Mouse (Mus musculus) retina, postnatal 1 day (tissue): ENCODE measurements around the gene Frmd4b.
A peak's percentile ranks its signal among the peaks of the same experiment; 100 is the strongest.
"Not testable (repeated sequence)": the region's sequence is repeated elsewhere in the genome, so short reads cannot be mapped to it uniquely, and the experiment has no call there.

Experiments used
- DNase-seq: peaks from one replicate; pipeline ENCODE4 v3.0.0-alpha.2; 2012

Frmd4b gene

GRCm38 (mm10) chr6:97283676-97284075, 333.7 kb downstream of the Frmd4b start:
- no peak for DNase-seq

- DNase-seq = no peak
These were observed 338.5 kb downstream of the Frmd4b start for GRCm38 (mm10) chr6:97278878-97279277.

- DNase-seq = peak; percentile 81
These were observed 339.1 kb downstream of the Frmd4b start for GRCm38 (mm10) chr6:97278014-97278787.

- DNase-seq = peak; percentile 22
These were observed 340.3 kb downstream of the Frmd4b start for GRCm38 (mm10) chr6:97276890-97277497.

- peak; percentile 48 for DNase-seq
These were observed 341.0 kb downstream of the Frmd4b start for GRCm38 (mm10) chr6:97276366-97276765.

- DNase-seq = no peak
These were observed 341.6 kb downstream of the Frmd4b start for GRCm38 (mm10) chr6:97275760-97276159.

GRCm38 (mm10) chr6:97273777-97274176, 343.6 kb downstream of the Frmd4b start:
- DNase-seq = no peak

GRCm38 (mm10) chr6:97273058-97273710, 344.2 kb downstream of the Frmd4b start:
- peak; percentile 37 for DNase-seq

GRCm38 (mm10) chr6:97272349-97272748, 345.0 kb downstream of the Frmd4b start:
- DNase-seq = no peak

- DNase-seq = no peak
These were observed 347.7 kb downstream of the Frmd4b start for GRCm38 (mm10) chr6:97269596-97269995.

GRCm38 (mm10) chr6:97267132-97267531, 350.2 kb downstream of the Frmd4b start:
- DNase-seq = no peak

GRCm38 (mm10) chr6:97266661-97267060, 350.7 kb downstream of the Frmd4b start:
- no peak for DNase-seq

- no peak for DNase-seq
These were observed 351.6 kb downstream of the Frmd4b start for GRCm38 (mm10) chr6:97265705-97266104.

GRCm38 (mm10) chr6:97265240-97265639, 352.1 kb downstream of the Frmd4b start:
- DNase-seq = no peak

GRCm38 (mm10) chr6:97263750-97264149, 353.6 kb downstream of the Frmd4b start:
- not testable (repeated sequence) for DNase-seq

GRCm38 (mm10) chr6:97262229-97262628, 355.1 kb downstream of the Frmd4b start:
- no peak for DNase-seq

GRCm38 (mm10) chr6:97259926-97260325, 357.4 kb downstream of the Frmd4b start:
- DNase-seq = not testable (repeated sequence)

GRCm38 (mm10) chr6:97258489-97258888, 358.9 kb downstream of the Frmd4b start:
- no peak for DNase-seq

GRCm38 (mm10) chr6:97252711-97253221, 364.6 kb downstream of the Frmd4b start, which contains the start of gene Lmod3:
Gene Lmod3 (minus strand): TSS chr6:97252759.
- DNase-seq = no peak

- no peak for DNase-seq
These were observed 365.3 kb downstream of the Frmd4b start for GRCm38 (mm10) chr6:97252086-97252485.

- peak; percentile 76 for DNase-seq
These were observed 366.4 kb downstream of the Frmd4b start for GRCm38 (mm10) chr6:97250966-97251365.

GRCm38 (mm10) chr6:97245200-97245599, 372.1 kb downstream of the Frmd4b start:
- no peak for DNase-seq

GRCm38 (mm10) chr6:97242522-97242921, 374.8 kb downstream of the Frmd4b start:
- no peak for DNase-seq

GRCm38 (mm10) chr6:97240092-97240491, 377.2 kb downstream of the Frmd4b start:
- no peak for DNase-seq
